Mouse (Mus musculus): ENCODE measurements around the gene Lrrc32. TPM values are rescaled to one million over a fixed set of nuclear protein-coding genes. Genes with fewer than 3 reads are reported as not detected.

The Lrrc32 gene
- polyA plus RNA-seq, 1 experiment from 2014 or later: 9.7 TPM

DNA sequence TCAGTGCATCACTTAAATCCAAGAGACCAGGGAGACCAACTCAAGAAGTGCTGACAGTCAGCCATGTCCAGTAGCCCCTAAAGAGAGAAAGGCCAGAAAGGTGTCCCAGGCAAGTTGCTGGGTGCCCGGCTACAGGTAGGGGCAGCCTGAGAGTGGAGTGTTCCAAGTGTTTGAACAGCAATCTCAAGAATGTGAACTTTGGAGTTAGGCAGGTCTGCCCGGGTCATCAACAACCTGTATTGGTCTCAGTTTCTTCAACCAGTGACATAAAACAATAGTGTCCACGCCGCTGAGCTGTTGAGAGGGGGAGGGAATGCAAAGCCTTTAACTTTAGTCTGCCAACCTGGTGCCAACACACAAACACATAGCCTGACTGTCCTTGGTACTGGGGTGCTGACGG is 52.5 kb downstream of the Lrrc32 start:
- H3K4me2 ChIP-seq (ENCODE audit: low read depth, low read length): no peak overlapping the region
- 93% methylated on average over 5 of the region's 5 CpGs for WGBS
- H3K4me3 ChIP-seq (ENCODE audit: low read depth, low read length): no peak overlapping the region
- H3K9ac ChIP-seq (ENCODE audit: low read depth, low read length): no peak overlapping the region
- no peaks in the 10 kb centered on the region for H3K9me3 ChIP-seq (ENCODE audit: control insufficient read depth, low read length)
- peaks cover 17% of the 10 kb centered on the region for H3K4me1 ChIP-seq (ENCODE audit: control insufficient read depth, insufficient read depth, low read length)
- ATAC-seq (ENCODE audit: low read depth): no peak
- no peak overlapping the region for H3K27ac ChIP-seq (replicated peaks; ENCODE audit: low read depth, low read length)
- no peaks in the 10 kb centered on the region for H3K36me3 ChIP-seq (ENCODE audit: control insufficient read depth, insufficient read depth, low read length)
- no peaks in the 10 kb centered on the region for H3K27me3 ChIP-seq (replicated peaks; ENCODE audit: control insufficient read depth, insufficient read depth, low read length)
- no peak for DNase-seq (ENCODE audit: low spot score)

DNA sequence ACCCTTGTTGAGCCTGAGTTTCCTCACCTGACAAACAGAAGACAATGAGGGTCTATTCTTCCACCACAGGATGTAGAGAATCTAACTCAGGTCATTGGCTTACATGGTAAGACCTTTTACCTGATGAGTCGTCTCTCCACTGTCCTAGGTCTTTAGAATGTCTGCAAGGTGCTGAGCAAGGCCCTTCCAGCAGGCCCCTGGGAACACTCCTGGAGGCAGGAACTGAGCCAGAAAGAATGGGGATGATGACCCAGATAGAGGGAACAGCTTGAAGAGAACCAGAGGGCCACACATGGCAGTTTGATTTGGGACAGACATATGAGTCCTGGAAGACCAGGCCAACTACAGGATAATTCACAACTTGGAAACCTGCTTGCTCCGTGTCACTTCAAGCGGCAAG is 53.2 kb downstream of the Lrrc32 start:
- 92% methylated on average over 3 of the region's 3 CpGs for WGBS
- no peak for ATAC-seq (ENCODE audit: low read depth)
- Histone ChIP-seq H3K9me3 (ENCODE audit: control insufficient read depth, low read length) (no peaks in the 10 kb centered on the region), H3K36me3 (ENCODE audit: control insufficient read depth, insufficient read depth, low read length) (no peaks in the 10 kb centered on the region), H3K4me1 (ENCODE audit: control insufficient read depth, insufficient read depth, low read length) (peaks cover 15% of the 10 kb centered on the region), H3K27me3 (replicated peaks; ENCODE audit: control insufficient read depth, insufficient read depth, low read length) (no peaks in the 10 kb centered on the region), H3K4me2 (ENCODE audit: low read depth, low read length) (no peak overlapping the region), H3K4me3 (ENCODE audit: low read depth, low read length) (no peak overlapping the region), H3K9ac (ENCODE audit: low read depth, low read length) (no peak overlapping the region), H3K27ac (replicated peaks; ENCODE audit: low read depth, low read length) (no peak overlapping the region)
- DNase-seq (ENCODE audit: low spot score): no peak

DNA sequence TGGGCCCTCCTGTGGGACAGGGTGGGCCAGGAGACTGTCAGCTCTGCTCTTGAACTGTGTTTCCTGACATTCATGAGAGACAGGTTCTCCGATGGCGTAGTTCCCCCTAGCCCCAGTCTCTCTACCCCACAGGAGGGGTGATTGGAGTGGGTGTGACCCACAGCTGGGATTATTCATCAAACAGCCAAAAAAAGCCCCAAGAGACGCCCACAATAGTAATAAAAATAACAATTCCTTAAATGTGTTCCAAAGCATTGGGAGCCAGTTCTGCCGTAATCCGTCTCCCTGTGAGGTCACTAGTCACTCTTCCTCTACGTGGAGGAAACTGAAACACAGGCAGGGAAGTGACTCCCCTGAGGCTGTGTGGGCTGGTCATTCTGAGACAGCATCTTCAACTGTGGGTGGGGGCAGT is 53.7 kb downstream of the Lrrc32 start:
- H3K4me3 ChIP-seq (ENCODE audit: low read depth, low read length): no peak overlapping the region
- no peak overlapping the region for H3K9ac ChIP-seq (ENCODE audit: low read depth, low read length)
- H3K27ac ChIP-seq (replicated peaks; ENCODE audit: low read depth, low read length): no peak overlapping the region
- H3K27me3 ChIP-seq (replicated peaks; ENCODE audit: control insufficient read depth, insufficient read depth, low read length): no peaks in the 10 kb centered on the region
- peaks cover 10% of the 10 kb centered on the region for H3K4me1 ChIP-seq (ENCODE audit: control insufficient read depth, insufficient read depth, low read length)
- 49% methylated on average over 6 of the region's 6 CpGs for WGBS
- no peaks in the 10 kb centered on the region for H3K9me3 ChIP-seq (ENCODE audit: control insufficient read depth, low read length)
- ATAC-seq (ENCODE audit: low read depth) (no peak), DNase-seq (ENCODE audit: low spot score) (peak; percentile 34)
- no peak overlapping the region for H3K4me2 ChIP-seq (ENCODE audit: low read depth, low read length)
- H3K36me3 ChIP-seq (ENCODE audit: control insufficient read depth, insufficient read depth, low read length): no peaks in the 10 kb centered on the region

DNA sequence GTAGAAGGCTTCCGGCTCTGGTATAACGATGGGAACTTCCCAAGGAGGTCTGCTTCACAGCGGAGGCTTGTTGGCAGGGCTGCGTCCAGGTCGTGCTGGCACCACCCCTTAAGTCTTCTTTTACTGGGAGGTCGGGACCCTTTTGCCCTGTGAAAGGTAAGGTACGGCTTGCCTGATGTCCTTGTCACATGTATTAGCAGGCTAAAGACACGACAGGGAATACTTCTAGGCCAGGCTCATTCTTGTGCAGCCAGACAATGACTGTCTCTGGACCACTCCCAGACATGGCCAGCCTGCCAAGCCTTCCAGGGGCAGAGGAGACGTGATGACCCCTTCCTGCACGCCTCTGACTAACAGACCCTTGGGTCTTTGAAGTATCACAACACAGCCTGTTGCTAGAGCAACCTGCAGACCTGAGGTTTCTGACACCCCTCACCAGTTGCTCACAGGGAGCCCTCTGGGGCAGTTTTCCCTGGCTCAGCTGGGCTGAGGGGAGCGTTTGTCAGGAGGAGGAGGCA is 54.8 kb downstream of the Lrrc32 start:
- WGBS: 62% methylated on average over 10 of the region's 11 CpGs

DNA sequence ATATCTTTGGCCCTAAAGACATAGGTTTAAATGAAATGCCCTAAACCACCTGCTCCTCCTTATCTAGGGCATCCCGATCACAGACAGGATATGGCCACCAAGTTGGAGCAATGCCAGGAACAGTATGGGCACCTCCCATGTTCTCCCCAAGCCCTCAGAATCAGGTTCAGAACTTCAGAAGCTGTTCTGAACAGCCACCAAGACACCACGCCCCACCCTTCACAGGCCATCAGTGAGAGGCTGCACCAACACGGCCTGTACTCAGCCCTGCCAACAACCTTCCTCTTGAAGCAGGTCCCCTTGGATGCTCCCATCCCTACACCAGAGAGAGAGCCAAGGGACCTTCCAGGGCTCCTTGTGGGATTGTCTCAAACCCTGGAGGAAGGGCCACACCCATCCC is 55.5 kb downstream of the Lrrc32 start:
- Histone ChIP-seq H3K4me2 (ENCODE audit: low read depth, low read length) (no peak overlapping the region), H3K36me3 (ENCODE audit: control insufficient read depth, insufficient read depth, low read length) (no peaks in the 10 kb centered on the region), H3K4me1 (ENCODE audit: control insufficient read depth, insufficient read depth, low read length) (0 out of 2 replicates have a peak, but pooled peaks cover 4% of the 10 kb centered on the region), H3K27me3 (replicated peaks; ENCODE audit: control insufficient read depth, insufficient read depth, low read length) (no peaks in the 10 kb centered on the region), H3K9ac (ENCODE audit: low read depth, low read length) (no peak overlapping the region), H3K27ac (replicated peaks; ENCODE audit: low read depth, low read length) (no peak overlapping the region), H3K9me3 (ENCODE audit: control insufficient read depth, low read length) (no peaks in the 10 kb centered on the region), H3K4me3 (ENCODE audit: low read depth, low read length) (no peak overlapping the region)
- 90% methylated on average over 2 of the region's 3 CpGs for WGBS
- no peak for DNase-seq (ENCODE audit: low spot score)
- no peak for ATAC-seq (ENCODE audit: low read depth)

More for the DNA sequence above, 54.8 kb downstream of the Lrrc32 start:
- Histone ChIP-seq H3K9me3 (ENCODE audit: control insufficient read depth, low read length) (no peaks in the 10 kb centered on the region), H3K4me1 (ENCODE audit: control insufficient read depth, insufficient read depth, low read length) (0 out of 2 replicates have a peak, but pooled peaks cover 4% of the 10 kb centered on the region), H3K4me2 (ENCODE audit: low read depth, low read length) (no peak overlapping the region), H3K27ac (replicated peaks; ENCODE audit: low read depth, low read length) (no peak overlapping the region), H3K36me3 (ENCODE audit: control insufficient read depth, insufficient read depth, low read length) (no peaks in the 10 kb centered on the region), H3K27me3 (replicated peaks; ENCODE audit: control insufficient read depth, insufficient read depth, low read length) (no peaks in the 10 kb centered on the region), H3K9ac (ENCODE audit: low read depth, low read length) (no peak overlapping the region), H3K4me3 (ENCODE audit: low read depth, low read length) (no peak overlapping the region)
- no peak for ATAC-seq (ENCODE audit: low read depth)
- DNase-seq (ENCODE audit: low spot score): no peak

DNA sequence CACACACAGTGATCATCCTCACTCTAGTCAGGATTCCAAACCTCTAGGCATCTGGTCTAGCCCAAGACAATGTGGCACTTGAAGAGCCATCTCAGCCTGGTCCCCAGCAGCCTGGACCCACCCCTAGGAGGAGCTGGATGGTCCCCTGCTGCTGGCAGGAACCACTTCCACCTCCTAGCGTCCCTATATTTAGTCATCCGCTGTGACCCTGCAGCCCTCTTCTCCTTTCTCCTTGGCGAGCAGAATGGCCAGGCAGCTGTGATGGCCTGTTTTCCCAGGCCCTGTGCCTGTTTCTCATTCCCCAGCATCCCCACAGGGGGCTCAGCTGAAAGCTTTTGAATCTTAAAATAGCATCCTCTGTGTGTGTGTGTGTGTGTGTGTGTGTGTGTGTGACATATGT is 59.8 kb downstream of the Lrrc32 start:
- Histone ChIP-seq H3K27ac (replicated peaks; ENCODE audit: low read depth, low read length) (no peak overlapping the region), H3K36me3 (ENCODE audit: control insufficient read depth, insufficient read depth, low read length) (no peaks in the 10 kb centered on the region), H3K9me3 (ENCODE audit: control insufficient read depth, low read length) (no peaks in the 10 kb centered on the region), H3K9ac (ENCODE audit: low read depth, low read length) (no peak overlapping the region), H3K4me3 (ENCODE audit: low read depth, low read length) (no peak overlapping the region), H3K4me1 (ENCODE audit: control insufficient read depth, insufficient read depth, low read length) (peaks cover 8% of the 10 kb centered on the region; the same call in 1 of the 2 replicates), H3K4me2 (ENCODE audit: low read depth, low read length) (no peak overlapping the region), H3K27me3 (replicated peaks; ENCODE audit: control insufficient read depth, insufficient read depth, low read length) (no peaks in the 10 kb centered on the region)
- DNase-seq (ENCODE audit: low spot score): peak; percentile 45
- ATAC-seq (ENCODE audit: low read depth): no peak
- WGBS: 29% methylated on average over 3 of the region's 3 CpGs

DNA sequence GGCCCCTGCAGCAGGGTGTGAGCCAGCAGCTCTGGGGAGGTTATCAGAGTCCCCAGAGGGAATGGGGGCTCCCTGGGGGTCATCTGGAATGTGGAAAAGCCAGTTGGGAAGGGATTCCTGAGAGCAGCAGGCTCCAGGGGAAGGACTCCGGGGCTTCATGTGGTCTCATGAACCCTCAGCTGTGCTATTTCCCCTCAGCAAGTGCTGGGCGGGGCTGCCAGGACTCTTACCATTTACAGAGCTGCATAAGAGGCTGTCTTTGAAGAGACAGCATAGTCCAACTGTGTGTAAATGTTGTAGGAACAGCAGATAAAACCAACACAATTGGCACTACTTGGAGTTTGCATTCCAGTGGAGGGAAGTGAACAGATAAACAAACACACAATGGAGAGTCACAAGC is 61.5 kb downstream of the Lrrc32 start:
- Histone ChIP-seq H3K4me2 (ENCODE audit: low read depth, low read length) (no peak overlapping the region), H3K4me3 (ENCODE audit: low read depth, low read length) (no peak overlapping the region), H3K36me3 (ENCODE audit: control insufficient read depth, insufficient read depth, low read length) (no peaks in the 10 kb centered on the region), H3K27me3 (replicated peaks; ENCODE audit: control insufficient read depth, insufficient read depth, low read length) (no peaks in the 10 kb centered on the region), H3K27ac (replicated peaks; ENCODE audit: low read depth, low read length) (no peak overlapping the region; the same call in 1 of the 2 replicates), H3K9ac (ENCODE audit: low read depth, low read length) (no peak overlapping the region), H3K4me1 (ENCODE audit: control insufficient read depth, insufficient read depth, low read length) (peaks cover 8% of the 10 kb centered on the region; the same call in 1 of the 2 replicates), H3K9me3 (ENCODE audit: control insufficient read depth, low read length) (no peaks in the 10 kb centered on the region)
- ATAC-seq (ENCODE audit: low read depth) (0 out of 2 replicates have a peak, but pooled peaks have one; percentile 15), DNase-seq (ENCODE audit: low spot score) (peak; percentile 54)
- WGBS: 24% methylated on average over 2 of the region's 2 CpGs

DNA sequence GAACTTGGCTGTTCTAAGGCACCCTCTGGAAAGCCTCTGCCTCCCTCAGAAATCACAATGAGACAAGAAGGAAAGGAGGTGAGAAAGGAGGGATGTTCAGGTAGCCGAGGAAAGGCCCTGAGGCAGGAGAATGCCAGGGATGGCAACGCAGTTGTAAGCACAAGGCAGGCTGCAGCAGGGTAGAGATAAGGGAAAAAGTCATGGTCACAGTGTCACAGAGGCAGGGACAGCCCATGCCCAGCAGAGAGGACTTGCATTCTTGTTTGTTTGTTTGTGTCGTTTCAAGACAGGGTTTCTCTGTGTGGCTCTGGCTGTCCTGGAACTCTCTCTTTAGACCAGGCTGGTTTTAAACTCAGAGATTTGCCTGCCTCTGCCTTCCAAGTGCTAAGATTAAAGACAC is 62.0 kb downstream of the Lrrc32 start:
- WGBS: 68% methylated on average over 3 of the region's 3 CpGs
- Histone ChIP-seq H3K27ac (replicated peaks; ENCODE audit: low read depth, low read length) (no peak overlapping the region), H3K4me1 (ENCODE audit: control insufficient read depth, insufficient read depth, low read length) (peaks cover 8% of the 10 kb centered on the region; the same call in 1 of the 2 replicates), H3K4me3 (ENCODE audit: low read depth, low read length) (no peak overlapping the region), H3K4me2 (ENCODE audit: low read depth, low read length) (no peak overlapping the region), H3K9me3 (ENCODE audit: control insufficient read depth, low read length) (no peaks in the 10 kb centered on the region), H3K36me3 (ENCODE audit: control insufficient read depth, insufficient read depth, low read length) (no peaks in the 10 kb centered on the region), H3K9ac (ENCODE audit: low read depth, low read length) (no peak overlapping the region), H3K27me3 (replicated peaks; ENCODE audit: control insufficient read depth, insufficient read depth, low read length) (no peaks in the 10 kb centered on the region)
- no peak for ATAC-seq (ENCODE audit: low read depth)
- no peak for DNase-seq (ENCODE audit: low spot score)

Measured in embryonic facial prominence, embryonic 14.5 days (tissue).